Mouse (Mus musculus): ENCODE measurements at regions not wholly inside any gene's neighbourhood (a gene's known extent, or its start where the extent isn't known, plus 50 kb on each side); places are given as distances from the start of the nearest gene placed in this dataset.

DNA sequence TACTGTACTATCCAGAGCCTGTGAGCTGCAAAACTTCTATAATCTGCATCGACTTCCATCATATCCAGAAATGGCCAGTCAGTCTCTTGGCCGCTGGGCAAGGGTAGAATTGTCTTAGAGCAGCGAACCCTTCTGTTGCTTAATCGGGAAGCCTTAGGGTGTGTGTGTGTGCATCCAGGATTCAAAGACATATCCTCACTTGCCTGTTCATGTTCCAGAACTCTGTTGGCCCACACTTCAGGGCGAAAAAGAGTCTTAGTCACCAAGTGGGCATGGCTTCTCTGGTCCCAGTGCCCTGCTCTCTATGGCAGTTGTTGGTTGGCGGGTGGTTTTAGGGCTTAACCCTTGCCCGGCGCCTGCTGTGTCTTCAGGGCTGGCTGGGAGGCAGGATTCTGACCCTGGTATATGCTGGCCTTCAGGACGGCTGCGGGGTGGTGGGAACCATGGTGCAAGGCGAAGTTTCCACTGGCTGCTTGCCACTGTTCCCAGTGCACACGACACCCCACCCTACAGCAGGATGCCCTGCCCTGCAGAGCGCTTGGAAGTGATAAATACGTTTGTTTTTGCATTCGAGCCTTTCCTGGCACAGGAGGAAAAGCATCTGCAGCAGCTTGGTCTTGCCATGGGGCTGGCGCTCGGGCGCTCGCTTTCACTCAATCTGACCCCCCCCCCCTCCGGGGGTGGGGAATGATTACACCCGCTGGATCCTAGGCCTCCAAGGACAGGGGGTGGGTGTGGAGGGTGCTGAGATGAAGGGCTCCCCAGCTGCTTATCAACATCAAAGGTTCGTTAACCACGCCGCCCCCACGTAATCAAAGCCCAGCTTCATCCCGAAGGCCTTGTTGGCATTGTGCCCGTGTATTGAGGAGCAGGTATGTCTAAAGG is 54.9 kb upstream of the Itga6 start:
- no peak for DNase-seq (ENCODE audit: low read depth, low spot score)

DNA sequence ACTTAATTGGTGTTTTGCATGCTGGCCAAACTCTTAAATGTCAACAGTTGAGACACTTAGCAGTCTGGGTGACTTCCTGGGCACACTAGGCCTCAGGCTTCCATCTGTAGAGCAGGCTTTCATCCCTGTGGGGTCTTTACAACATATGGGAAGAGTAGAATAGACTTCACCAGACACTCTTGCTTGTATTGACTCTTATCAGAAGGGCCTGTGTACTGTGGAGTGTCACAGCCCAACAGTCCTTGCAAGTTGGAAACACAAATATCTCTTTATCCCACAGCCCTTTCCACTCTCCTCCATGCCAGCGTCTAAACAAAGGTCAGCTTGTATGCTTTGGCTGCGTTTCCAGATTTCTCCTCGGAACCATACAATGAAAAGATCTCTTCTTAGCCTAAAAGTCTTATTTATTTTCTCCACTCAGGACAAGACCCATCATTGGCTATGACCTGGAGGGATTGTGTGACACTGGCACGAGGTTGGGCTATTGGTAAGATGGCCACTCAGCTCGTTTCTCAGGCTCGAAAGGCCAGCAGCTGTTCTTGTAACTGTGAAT is 50.6 kb upstream of the Itga6 start:
- no peak for DNase-seq (ENCODE audit: low read depth, low spot score)

All from retina, adult 2 months (tissue).